Mouse (Mus musculus): ENCODE measurements around the gene Ndst2. TPM values are rescaled to one million over a fixed set of nuclear protein-coding genes. Genes with fewer than 3 reads are reported as not detected.
A peak's percentile ranks its signal among the peaks of the same experiment; 100 is the strongest.

Ndst2 gene
- polyA plus RNA-seq, 1 experiment from 2014 or later, result 19.1 TPM

DNA sequence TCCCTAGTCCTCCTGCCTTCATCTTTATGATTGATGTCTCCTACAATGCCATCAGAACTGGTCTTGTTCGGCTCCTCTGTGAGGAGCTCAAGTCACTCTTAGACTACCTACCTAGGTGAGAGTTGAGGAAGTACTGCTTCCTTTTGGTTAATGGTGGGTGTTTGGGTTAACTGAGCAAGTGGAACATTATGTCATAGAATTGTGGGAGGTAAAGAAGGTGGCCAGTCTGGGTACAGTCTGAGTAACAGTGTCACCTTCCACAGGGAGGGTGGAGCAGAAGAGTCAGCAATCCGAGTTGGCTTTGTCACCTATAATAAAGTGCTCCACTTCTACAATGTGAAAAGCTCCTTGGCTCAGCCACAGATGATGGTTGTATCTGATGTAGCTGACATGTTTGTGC, 45.4 kb downstream of the Ndst2 start:
- Histone ChIP-seq H3K27me3 (ENCODE audit: control insufficient read depth, insufficient read depth, low read length) (no peaks in the 10 kb centered on the region), H3K4me3 (ENCODE audit: low read depth, low read length) (no peak overlapping the region), H3K4me1 (ENCODE audit: control insufficient read depth, insufficient read depth, low read length) (peaks cover 2% of the 10 kb centered on the region; the same call in 1 of the 2 replicates), H3K36me3 (ENCODE audit: control insufficient read depth, insufficient read depth, low read length) (peaks cover 83% of the 10 kb centered on the region), H3K9ac (ENCODE audit: low read depth, low read length) (no peak overlapping the region), H3K4me2 (no peak overlapping the region), H3K9me3 (replicated peaks; ENCODE audit: control insufficient read depth, low read length) (no peaks in the 10 kb centered on the region), H3K27ac (ENCODE audit: low read depth, low read length) (no peak overlapping the region)
- WGBS (ENCODE audit: insufficient replicate concordance), result 86% methylated on average over 2 of the region's 2 CpGs
- ATAC-seq (replicated peaks; ENCODE audit: insufficient number of reproducible peaks, low FRiP score, low TSS enrichment), result no peak

DNA sequence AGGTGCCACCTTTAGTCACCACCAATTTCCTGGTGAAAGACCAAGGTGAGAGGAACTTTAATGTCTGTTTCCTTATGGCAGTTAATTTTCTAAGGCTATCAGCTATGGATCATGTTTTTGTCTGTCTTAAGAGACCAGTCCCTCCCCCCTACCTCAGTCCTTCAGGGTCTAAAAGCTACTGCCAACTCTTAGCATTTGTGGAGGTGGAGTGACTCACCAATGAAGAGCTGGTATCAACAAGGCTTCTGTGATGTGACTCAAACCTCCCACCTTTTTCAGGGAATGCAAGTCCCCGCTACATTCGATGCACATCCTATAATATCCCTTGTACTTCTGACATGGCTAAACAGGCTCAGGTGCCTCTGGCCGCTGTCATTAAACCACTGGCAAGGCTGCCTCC, 47.8 kb downstream of the Ndst2 start:
- Histone ChIP-seq H3K36me3 (ENCODE audit: control insufficient read depth, insufficient read depth, low read length) (peaks cover 85% of the 10 kb centered on the region), H3K4me2 (no peak overlapping the region), H3K27me3 (ENCODE audit: control insufficient read depth, insufficient read depth, low read length) (no peaks in the 10 kb centered on the region), H3K4me1 (ENCODE audit: control insufficient read depth, insufficient read depth, low read length) (peaks cover 4% of the 10 kb centered on the region; the same call in 1 of the 2 replicates), H3K4me3 (ENCODE audit: low read depth, low read length) (no peak overlapping the region), H3K9me3 (replicated peaks; ENCODE audit: control insufficient read depth, low read length) (no peaks in the 10 kb centered on the region), H3K27ac (ENCODE audit: low read depth, low read length) (no peak overlapping the region), H3K9ac (ENCODE audit: low read depth, low read length) (no peak overlapping the region)
- 91% methylated on average over 3 of the region's 3 CpGs for WGBS (ENCODE audit: insufficient replicate concordance)
- ATAC-seq (replicated peaks; ENCODE audit: insufficient number of reproducible peaks, low FRiP score, low TSS enrichment), result no peak

DNA sequence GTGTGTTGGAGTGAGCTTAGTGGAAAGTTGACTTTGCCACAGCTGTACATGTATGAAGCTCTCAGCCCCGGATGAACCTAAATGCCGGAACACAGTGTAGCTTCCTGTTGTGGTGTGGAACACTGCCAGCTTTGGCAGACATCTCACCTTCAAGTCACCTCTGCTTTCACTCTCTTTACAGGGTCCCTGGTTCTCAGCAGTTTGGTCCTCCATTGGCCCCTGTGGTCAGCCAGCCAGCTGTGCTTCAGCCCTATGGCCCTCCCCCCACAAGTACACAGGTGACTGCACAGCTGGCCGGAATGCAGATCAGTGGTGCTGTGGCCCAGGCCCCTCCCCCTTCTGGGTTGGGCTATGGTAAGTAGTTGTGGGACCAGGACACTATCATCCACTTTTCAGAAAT, 51.9 kb downstream of the Ndst2 start:
- H3K4me1 ChIP-seq (ENCODE audit: control insufficient read depth, insufficient read depth, low read length), result peaks cover 4% of the 10 kb centered on the region; the same call in 1 of the 2 replicates
- H3K9me3 ChIP-seq (replicated peaks; ENCODE audit: control insufficient read depth, low read length), result no peaks in the 10 kb centered on the region
- H3K4me3 ChIP-seq (ENCODE audit: low read depth, low read length), result no peak overlapping the region
- H3K4me2 ChIP-seq, result no peak overlapping the region
- H3K36me3 ChIP-seq (ENCODE audit: control insufficient read depth, insufficient read depth, low read length), result peaks cover 76% of the 10 kb centered on the region
- H3K9ac ChIP-seq (ENCODE audit: low read depth, low read length), result no peak overlapping the region
- ATAC-seq (replicated peaks; ENCODE audit: insufficient number of reproducible peaks, low FRiP score, low TSS enrichment), result 0 out of 2 replicates have a peak, but pooled peaks have one; percentile 61
- no peak overlapping the region for H3K27ac ChIP-seq (ENCODE audit: low read depth, low read length)
- WGBS (ENCODE audit: insufficient replicate concordance), result 73% methylated on average over 3 of the region's 3 CpGs
- no peaks in the 10 kb centered on the region for H3K27me3 ChIP-seq (ENCODE audit: control insufficient read depth, insufficient read depth, low read length)

DNA sequence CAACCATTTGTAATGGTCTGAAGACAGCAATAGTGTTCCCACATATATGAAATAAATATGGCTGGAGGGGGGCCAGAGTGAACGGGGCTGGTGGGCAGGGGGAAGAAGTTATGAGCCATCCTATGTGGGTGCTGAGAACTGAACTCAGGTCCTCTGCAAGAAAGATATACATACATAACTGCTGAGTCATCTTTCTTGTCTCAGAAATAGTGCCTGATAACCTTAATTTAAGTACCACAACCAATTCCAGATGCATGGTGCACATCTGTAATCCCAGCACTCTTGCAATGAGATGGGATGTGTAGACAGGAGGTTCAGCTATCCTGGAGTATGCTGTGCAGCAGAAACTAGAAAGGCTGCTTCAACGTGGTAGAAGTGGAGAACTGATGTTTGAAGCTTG, 52.6 kb downstream of the Ndst2 start:
- peaks cover 4% of the 10 kb centered on the region; the same call in 1 of the 2 replicates for H3K4me1 ChIP-seq (ENCODE audit: control insufficient read depth, insufficient read depth, low read length)
- 91% methylated on average over 2 of the region's 2 CpGs for WGBS (ENCODE audit: insufficient replicate concordance)
- H3K9ac ChIP-seq (ENCODE audit: low read depth, low read length), result no peak overlapping the region
- no peak overlapping the region for H3K4me2 ChIP-seq
- no peak overlapping the region for H3K4me3 ChIP-seq (ENCODE audit: low read depth, low read length)
- peaks cover 75% of the 10 kb centered on the region for H3K36me3 ChIP-seq (ENCODE audit: control insufficient read depth, insufficient read depth, low read length)
- H3K9me3 ChIP-seq (replicated peaks; ENCODE audit: control insufficient read depth, low read length), result no peaks in the 10 kb centered on the region
- ATAC-seq (replicated peaks; ENCODE audit: insufficient number of reproducible peaks, low FRiP score, low TSS enrichment), result no peak
- H3K27ac ChIP-seq (ENCODE audit: low read depth, low read length), result no peak overlapping the region
- no peaks in the 10 kb centered on the region for H3K27me3 ChIP-seq (ENCODE audit: control insufficient read depth, insufficient read depth, low read length)

DNA sequence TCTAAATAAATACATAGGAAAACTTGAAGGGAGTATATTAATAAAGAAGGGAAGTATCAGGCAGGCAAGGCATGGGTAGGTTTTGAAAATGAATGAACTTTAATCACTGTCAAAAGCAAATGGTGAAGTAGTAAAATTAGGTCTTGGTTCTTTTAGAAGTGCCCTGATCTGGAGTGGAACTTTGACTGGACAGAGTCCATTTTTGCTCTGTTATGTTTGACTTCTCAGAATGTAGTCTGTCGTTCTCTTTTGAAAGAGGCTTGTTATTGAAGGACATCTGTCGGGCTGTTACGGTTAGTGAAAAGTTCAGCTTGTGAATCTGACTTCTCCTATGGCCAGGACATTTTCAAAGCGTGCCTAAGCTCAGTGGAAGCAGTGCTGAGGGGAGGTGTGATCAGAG, 56.5 kb downstream of the Ndst2 start:
- WGBS (ENCODE audit: insufficient replicate concordance), result 89% methylated on average over 4 of the region's 4 CpGs
- peaks cover 47% of the 10 kb centered on the region for H3K36me3 ChIP-seq (ENCODE audit: control insufficient read depth, insufficient read depth, low read length)
- H3K27ac ChIP-seq (ENCODE audit: low read depth, low read length), result no peak overlapping the region
- H3K4me1 ChIP-seq (ENCODE audit: control insufficient read depth, insufficient read depth, low read length), result peaks cover 13% of the 10 kb centered on the region
- H3K4me3 ChIP-seq (ENCODE audit: low read depth, low read length), result no peak overlapping the region
- no peaks in the 10 kb centered on the region for H3K9me3 ChIP-seq (replicated peaks; ENCODE audit: control insufficient read depth, low read length)
- ATAC-seq (replicated peaks; ENCODE audit: insufficient number of reproducible peaks, low FRiP score, low TSS enrichment), result no peak
- H3K9ac ChIP-seq (ENCODE audit: low read depth, low read length), result no peak overlapping the region
- no peak overlapping the region for H3K4me2 ChIP-seq
- H3K27me3 ChIP-seq (ENCODE audit: control insufficient read depth, insufficient read depth, low read length), result no peaks in the 10 kb centered on the region

DNA sequence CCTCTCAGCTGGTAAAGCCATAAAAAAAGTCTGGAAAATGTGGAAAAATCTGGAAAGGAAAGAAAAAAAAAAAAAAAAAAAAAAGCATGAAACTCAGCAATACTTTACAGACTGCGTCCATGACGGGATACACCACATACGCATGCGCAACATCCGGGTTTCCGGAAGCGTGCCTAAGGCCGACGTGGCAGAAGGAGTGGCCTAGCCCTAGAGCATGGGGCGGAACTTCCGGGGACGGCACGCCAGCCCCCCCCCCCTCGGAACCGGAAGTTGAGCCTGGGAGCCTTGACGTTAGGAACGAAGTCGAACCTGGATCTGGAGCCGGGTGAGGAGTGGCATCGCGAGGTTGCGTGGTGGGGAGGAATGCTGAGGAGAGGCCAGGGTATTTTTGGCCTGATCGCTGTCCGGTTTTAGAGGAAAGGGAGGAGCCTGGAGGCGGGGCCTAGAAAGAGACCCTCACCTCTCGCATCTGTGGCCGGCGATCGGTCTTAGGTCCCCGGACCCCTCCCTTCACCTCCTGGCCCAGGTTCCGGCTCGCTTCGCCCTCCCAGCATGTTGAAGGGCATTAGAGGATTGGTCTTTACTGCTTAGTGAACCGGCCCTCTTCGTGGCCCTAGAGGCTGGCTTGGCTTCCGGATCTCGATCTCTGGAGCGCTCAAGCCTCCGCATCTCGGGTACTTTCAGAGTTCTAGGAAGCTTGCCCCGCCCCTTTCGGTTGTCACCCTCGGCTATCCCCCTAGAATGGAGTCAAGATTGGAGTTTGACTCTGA, 60.1 kb downstream of the Ndst2 start, which contains the start of gene Sec24c:
TSS of gene Sec24c (plus strand) at position 245 of the 770 bp plus-strand sequence.
- Histone ChIP-seq H3K9me3 (replicated peaks; ENCODE audit: control insufficient read depth, low read length) (no peaks in the 10 kb centered on the region; the same call in 1 of the 2 replicates), H3K4me2 (peak within 1 kb of the TSS; percentile 81), H3K9ac (ENCODE audit: low read depth, low read length) (peak within 1 kb of the TSS; percentile 90), H3K4me3 (ENCODE audit: low read depth, low read length) (peak within 1 kb of the TSS; percentile 81), H3K4me1 (ENCODE audit: control insufficient read depth, insufficient read depth, low read length) (peaks cover 9% of the 10 kb centered on the region), H3K27ac (ENCODE audit: low read depth, low read length) (peak within 1 kb of the TSS; percentile 97), H3K36me3 (ENCODE audit: control insufficient read depth, insufficient read depth, low read length) (peaks cover 21% of the 10 kb centered on the region), H3K27me3 (ENCODE audit: control insufficient read depth, insufficient read depth, low read length) (no peaks in the 10 kb centered on the region)
- peak; percentile 92 for ATAC-seq (replicated peaks; ENCODE audit: insufficient number of reproducible peaks, low FRiP score, low TSS enrichment)
- WGBS (ENCODE audit: insufficient replicate concordance), result under 1% methylated on average over 43 of the region's 43 CpGs

DNA sequence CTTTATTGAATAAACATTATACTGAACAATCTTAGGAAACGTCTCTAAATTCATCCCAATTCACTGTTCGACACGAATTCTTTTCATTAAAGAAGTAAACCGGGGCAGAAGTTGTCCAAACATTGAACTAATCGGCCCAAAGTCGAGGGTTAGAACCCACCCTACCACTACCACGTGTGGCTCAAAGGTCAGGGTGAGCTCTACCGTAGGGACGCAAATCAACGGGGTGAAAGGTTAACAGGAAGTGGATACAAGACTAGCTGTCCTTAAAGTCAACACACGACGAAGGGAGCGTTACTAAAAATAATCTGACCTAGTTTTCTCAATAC, 60.7 kb downstream of the Ndst2 start:
- ATAC-seq (replicated peaks; ENCODE audit: insufficient number of reproducible peaks, low FRiP score, low TSS enrichment), result peak; percentile 55
- Histone ChIP-seq H3K4me1 (ENCODE audit: control insufficient read depth, insufficient read depth, low read length) (peaks cover 13% of the 10 kb centered on the region), H3K9ac (ENCODE audit: low read depth, low read length) (peak overlapping the region; percentile 67), H3K36me3 (ENCODE audit: control insufficient read depth, insufficient read depth, low read length) (peaks cover 18% of the 10 kb centered on the region), H3K27ac (ENCODE audit: low read depth, low read length) (peak overlapping the region; percentile 97), H3K27me3 (ENCODE audit: control insufficient read depth, insufficient read depth, low read length) (no peaks in the 10 kb centered on the region), H3K4me2 (peak overlapping the region; percentile 81), H3K4me3 (ENCODE audit: low read depth, low read length) (peak overlapping the region; percentile 81), H3K9me3 (replicated peaks; ENCODE audit: control insufficient read depth, low read length) (no peaks in the 10 kb centered on the region; the same call in 1 of the 2 replicates)
- 9% methylated on average over 13 of the region's 13 CpGs for WGBS (ENCODE audit: insufficient replicate concordance)

Measured in heart, embryonic 11.5 days (tissue).